Mouse (Mus musculus): ENCODE measurements at regions not wholly inside any gene's neighbourhood (a gene's known extent, or its start where the extent isn't known, plus 50 kb on each side); places are given as distances from the start of the nearest gene placed in this dataset.
"Not testable (repeated sequence)": the region's sequence is repeated elsewhere in the genome, so short reads cannot be mapped to it uniquely, and the experiment has no call there.

DNA sequence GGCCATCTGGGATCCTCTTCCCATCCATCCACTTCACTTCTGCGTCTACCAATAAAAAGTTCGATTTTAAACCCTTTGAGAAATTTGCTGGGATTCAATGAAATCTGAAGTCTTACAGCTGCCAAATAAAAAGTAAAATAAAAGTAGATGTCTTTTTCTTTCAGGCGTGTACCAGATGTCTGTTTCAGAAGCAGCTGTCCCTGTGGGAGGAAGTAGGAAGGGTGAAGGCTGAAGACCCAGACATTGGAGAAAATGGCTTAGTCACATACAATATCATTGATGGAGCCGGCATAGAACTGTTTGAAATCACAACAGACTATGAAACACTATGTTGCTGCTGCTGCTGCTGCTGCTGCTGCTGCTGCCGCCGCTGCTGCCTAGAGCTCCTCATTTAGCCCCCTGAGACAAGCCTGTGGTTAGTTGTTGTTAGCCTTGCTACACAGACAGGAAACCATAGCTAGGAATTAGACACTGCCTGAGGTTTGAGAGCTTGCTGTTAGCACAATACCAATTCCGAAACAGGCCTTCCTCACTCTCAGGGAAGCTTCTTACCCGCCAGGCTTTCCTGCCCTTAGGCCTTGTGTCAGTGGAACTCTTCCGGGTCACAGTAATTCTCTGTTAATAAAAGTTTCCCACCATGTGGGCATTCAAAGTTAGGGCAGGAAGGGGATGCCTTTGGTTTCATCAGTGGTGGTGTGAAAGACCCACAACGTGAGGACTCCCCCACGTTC is 211.5 kb downstream of the Gm15319 start:
- not testable (repeated sequence) for H3K36me3 ChIP-seq (ENCODE audit: insufficient read depth, low read length); H3K27ac ChIP-seq (ENCODE audit: low read length); H3K4me2 ChIP-seq (replicated peaks; ENCODE audit: low read depth, low read length); H3K4me3 ChIP-seq (ENCODE audit: low read depth, low read length); DNase-seq (ENCODE audit: low spot score); H3K9ac ChIP-seq (replicated peaks; ENCODE audit: low read depth); H3K9me3 ChIP-seq (ENCODE audit: low read length); H3K27me3 ChIP-seq (replicated peaks; ENCODE audit: insufficient read depth, low read length); H3K4me1 ChIP-seq (ENCODE audit: insufficient read depth, low read depth, low read length); ATAC-seq
- WGBS = 80% methylated on average over 5 of the region's 11 CpGs

DNA sequence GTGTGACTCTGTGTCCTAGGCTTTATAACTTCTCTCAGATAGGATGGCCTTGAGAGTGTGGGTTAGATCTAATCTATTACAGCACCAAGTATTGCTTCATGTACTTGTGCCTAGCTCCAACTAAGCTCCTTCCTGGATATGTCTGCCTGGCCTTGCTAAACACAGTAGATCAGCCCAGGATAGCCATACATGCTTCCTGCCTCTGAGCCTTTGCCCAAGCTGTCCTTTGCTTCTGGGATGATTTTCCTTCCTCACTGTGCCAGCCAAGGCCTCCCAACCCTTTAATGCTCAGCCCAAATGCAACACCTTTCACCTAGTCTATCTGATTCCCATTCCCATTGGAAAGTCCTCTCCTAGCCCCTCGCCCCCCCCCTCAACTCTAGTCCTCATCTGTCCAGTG is 208.9 kb downstream of the Gm15319 start:
- H3K9ac ChIP-seq (replicated peaks; ENCODE audit: low read depth); H3K4me3 ChIP-seq (ENCODE audit: low read depth, low read length); H3K36me3 ChIP-seq (ENCODE audit: insufficient read depth, low read length); H3K27me3 ChIP-seq (replicated peaks; ENCODE audit: insufficient read depth, low read length); H3K4me2 ChIP-seq (replicated peaks; ENCODE audit: low read depth, low read length); H3K9me3 ChIP-seq (ENCODE audit: low read length); H3K27ac ChIP-seq (ENCODE audit: low read length); DNase-seq (ENCODE audit: low spot score); ATAC-seq; H3K4me1 ChIP-seq (ENCODE audit: insufficient read depth, low read depth, low read length): not testable (repeated sequence)
- WGBS = 100% methylated on average over 1 of the region's 1 CpGs

All from lung, postnatal 0 days (tissue).